Mouse (Mus musculus): ENCODE data around the gene Capn5. TPM values are rescaled to one million over a fixed set of nuclear protein-coding genes. Genes with fewer than 3 reads are reported as not detected.

Gene Capn5
- total RNA-seq (2023): 0.73 TPM

GRCm38 (mm10) chr7:98177929-98178559, at the start of gene Capn5:
TSS of gene Capn5 (minus strand) at chr7:98178274.

GRCm38 (mm10) chr7:98199381-98199780, 21.3 kb upstream of the Capn5 start, which contains the start of gene B3gnt6:
TSS of gene B3gnt6 (minus strand) at chr7:98199481.

GRCm38 (mm10) chr7:98145402-98145801, 32.7 kb downstream of the Capn5 start, which contains the start of gene Omp:
TSS of gene Omp (minus strand) at chr7:98145502.

GRCm38 (mm10) chr7:98119179-98119960, 58.7 kb downstream of the Capn5 start, which contains the start of gene Myo7a:
TSS of gene Myo7a (minus strand) at chr7:98119524.

Other genes starting within 250 kb of the Capn5 start
- gene Myo7a, start 58.8 kb downstream of the Capn5 start, total RNA-seq (2023): 8.0 TPM
- not detected for gene Omp, start 32.8 kb downstream of the Capn5 start, total RNA-seq (2023)
- gene B3gnt6, start 21.2 kb upstream of the Capn5 start, total RNA-seq (2023): not detected
- gene Acer3, start 142.9 kb upstream of the Capn5 start, total RNA-seq (2023): 7.1 TPM
- gene Tsku, start 183.1 kb upstream of the Capn5 start, total RNA-seq (2023): not detected

Measured in CD8-positive naive resting alpha-beta T cell, adult 57 days (primary cell).